Mouse (Mus musculus) MEL (cell line): ENCODE measurements around the gene Krt79. TPM values are rescaled to one million over a fixed set of nuclear protein-coding genes. Genes with fewer than 3 reads are reported as not detected.
A peak's percentile ranks its signal among the peaks of the same experiment; 100 is the strongest.

Experiments used
- DNase-seq: peaks from one replicate; pipeline ENCODE4 v3.0.0; 2011; ENCODE audit warnings: low read depth, low spot score
- H3K27ac ChIP-seq: 2 replicates; pipeline ENCODE4 v1.5.1; 2012; ENCODE audit warnings: low read depth, mild to moderate bottlenecking, control low read depth, low read length, moderate library complexity; ENCODE audit not compliant: control insufficient read depth
- H3K27me3 ChIP-seq, 2 experiments: fragments of 150-350 bp in 1 of 2; sonication (generic) in 1 of 2; 2 replicates each; pipeline ENCODE4 v1.6.1; 2012; ENCODE audit warnings: low read length in 2 of 2, mild to moderate bottlenecking in 2 of 2, improper control_type of control experiment in 1 of 2, moderate library complexity in 1 of 2; ENCODE audit not compliant: insufficient read depth in 2 of 2, control insufficient read depth in 1 of 2
- H3K36me3 ChIP-seq, 2 experiments: 2 replicates each; pipeline ENCODE4 v1.6.1; 2012 to 2014; ENCODE audit warnings: low read length in 2 of 2, improper control_type of control experiment in 1 of 2, inconsistent platforms in 1 of 2, mild to moderate bottlenecking in 1 of 2; ENCODE audit not compliant: insufficient read depth in 2 of 2, control insufficient read depth in 1 of 2
- H3K4me1 ChIP-seq, 2 experiments: fragments of 150-350 bp in 1 of 2; sonication (generic) in 1 of 2; 2 replicates each; pipeline ENCODE4 v1.6.1; 2012; ENCODE audit warnings: low read length in 2 of 2, improper control_type of control experiment in 1 of 2, mild to moderate bottlenecking in 1 of 2; ENCODE audit not compliant: insufficient read depth in 2 of 2, control insufficient read depth in 1 of 2
- H3K4me3 ChIP-seq, 2 experiments: fragments of 150-350 bp in 1 of 2; sonication (generic) in 1 of 2; 2 replicates each; pipeline ENCODE4 v1.5.1; 2012; ENCODE audit warnings: low read depth in 2 of 2, low read length in 2 of 2, mild to moderate bottlenecking in 2 of 2, moderate library complexity in 2 of 2, control low read depth in 1 of 2, improper control_type of control experiment in 1 of 2; ENCODE audit not compliant: control insufficient read depth in 1 of 2, insufficient read depth in 1 of 2
- H3K79me2 ChIP-seq: 2 replicates; pipeline ENCODE4 v1.6.1; 2012; ENCODE audit warnings: mild to moderate bottlenecking, low read length, moderate library complexity; ENCODE audit not compliant: control insufficient read depth, poor library complexity, insufficient read depth
- H3K9ac ChIP-seq: 2 replicates; pipeline ENCODE4 v1.6.1; 2012; ENCODE audit warnings: low read depth, mild to moderate bottlenecking, control low read depth, low read length, moderate library complexity; ENCODE audit not compliant: control insufficient read depth, poor library complexity, severe bottlenecking
- H3K9me3 ChIP-seq: fragments of 150-350 bp; sonication (generic); replicated peaks from 2 replicates; pipeline ENCODE4 v1.6.1; 2012; ENCODE audit warnings: mild to moderate bottlenecking, low read length, improper control_type of control experiment, moderate library complexity; ENCODE audit not compliant: insufficient read depth
- BHLHE40 ChIP-seq: IDR thresholded peaks from 2 replicates; pipeline ENCODE4 v1.6.1; 2012; ENCODE audit warnings: low read depth, mild to moderate bottlenecking, inconsistent platforms, low read length, improper control_type of control experiment, borderline replicate concordance
- ELF1 ChIP-seq: IDR thresholded peaks from 2 replicates; pipeline ENCODE4 v1.6.1; 2014; ENCODE audit warnings: low read depth, mild to moderate bottlenecking, inconsistent platforms, low read length, improper control_type of control experiment, moderate library complexity
- HCFC1 ChIP-seq: IDR thresholded peaks from 2 replicates; pipeline ENCODE4 v1.6.1; 2012; ENCODE audit warnings: low read depth, mild to moderate bottlenecking, inconsistent platforms, low read length, improper control_type of control experiment, moderate library complexity
- KAT2A ChIP-seq: conservative IDR thresholded peaks from 2 replicates; pipeline ENCODE4 v1.6.1; 2012; ENCODE audit warnings: low read depth, low read length, improper control_type of control experiment, inconsistent platforms
- NRF1 ChIP-seq: IDR thresholded peaks from 2 replicates; pipeline ENCODE4 v1.6.1; 2014; ENCODE audit warnings: low read depth, mild to moderate bottlenecking, inconsistent platforms, low read length, improper control_type of control experiment, moderate library complexity; ENCODE audit not compliant: poor library complexity, insufficient read depth, severe bottlenecking
- RAD21 ChIP-seq: IDR thresholded peaks from 2 replicates; pipeline ENCODE4 v1.6.1; 2011; ENCODE audit warnings: mild to moderate bottlenecking, low read depth, low read length, improper control_type of control experiment
- RCOR1 ChIP-seq: IDR thresholded peaks from 2 replicates; pipeline ENCODE4 v1.6.1; 2012; ENCODE audit warnings: low read depth, mild to moderate bottlenecking, inconsistent platforms, low read length, improper control_type of control experiment
- TAL1 ChIP-seq: IDR thresholded peaks from 2 replicates; pipeline ENCODE4 v1.6.1; 2012; ENCODE audit warnings: mild to moderate bottlenecking, inconsistent platforms, low read length, moderate library complexity, mixed read lengths
- TBP ChIP-seq: IDR thresholded peaks from 2 replicates; pipeline ENCODE4 v1.8.0; 2011; ENCODE audit warnings: low read depth, low read length, improper control_type of control experiment
- ZC3H11A ChIP-seq: IDR thresholded peaks from 2 replicates; pipeline ENCODE4 v1.6.1; 2012; ENCODE audit warnings: low read depth, mild to moderate bottlenecking, inconsistent platforms, low read length, improper control_type of control experiment
- polyA plus RNA-seq, 2 experiments: library from polyadenylated mRNA; stranded (reverse) in 1 of 2; unstranded in 1 of 2; fragments of >175 nt in 1 of 2; fragments of >200 nt in 1 of 2; gene quantifications; 2 replicates each; pipeline versions ENCODE4 v1.2.1 to v1.2.4; 2012; ENCODE audit warnings: low replicate concordance in 2 of 2, low read depth in 1 of 2; ENCODE audit not compliant: insufficient read length in 2 of 2, insufficient read depth in 1 of 2, missing spikeins in 1 of 2
- total RNA-seq: library from RNA; depleted of rRNA; stranded (reverse); fragments of 300-350 nt; gene quantifications from 2 replicates; pipeline ENCODE4 v1.2.3, GENCODE M21; 2012; rRNA removed

Krt79 gene
- total and polyA plus RNA-seq, 3 experiments, result not detected

- TF ChIP-seq TAL1 (no peak), HCFC1 (no peak), BHLHE40 (no peak), ELF1 (no peak), ZC3H11A (no peak), KAT2A (no peak), RAD21 (no peak), TBP (no peak), NRF1 (no peak), RCOR1 (no peak)
- H3K4me1 ChIP-seq, result no peaks in the 10 kb centered on the region
- no peaks in the 10 kb centered on the region for H3K79me2 ChIP-seq
- no peak overlapping the region for H3K27ac ChIP-seq
- H3K36me3 ChIP-seq, result peaks cover 0 to 4% of the 10 kb centered on the region in 2 experiments; a peak in 1 of 4 replicates
- no peak overlapping the region for H3K9ac ChIP-seq
- peaks cover 0 to 3% of the 10 kb centered on the region in 2 experiments; a peak in 1 of 4 replicates for H3K27me3 ChIP-seq
- no peaks in the 10 kb centered on the region for H3K9me3 ChIP-seq
- no peak overlapping the region for H3K4me3 ChIP-seq
- DNase-seq, result peak; percentile 13
Observed at GRCm38 (mm10) chr15:101879776-101880175, 60.3 kb downstream of the Krt79 start.

Other genes starting within 250 kb of the Krt79 start
- gene Krt6a, start 246.0 kb downstream of the Krt79 start, total RNA-seq, result not detected in 2 replicates
- gene Krt6a, start 246.0 kb downstream of the Krt79 start, polyA plus RNA-seq, result not detected
- not detected in 2 replicates for gene Krt5, start 227.4 kb downstream of the Krt79 start, total RNA-seq
- not detected for gene Krt5, start 227.4 kb downstream of the Krt79 start, polyA plus RNA-seq
- gene Krt71, start 197.2 kb downstream of the Krt79 start, total RNA-seq, result not detected in 2 replicates
- gene Krt71, start 197.2 kb downstream of the Krt79 start, polyA plus RNA-seq, result not detected
- not detected in 2 replicates for gene Krt72, start 153.9 kb downstream of the Krt79 start, total RNA-seq
- gene Krt72, start 153.9 kb downstream of the Krt79 start, polyA plus RNA-seq, result not detected
- not detected in 2 replicates for gene Krt73, start 138.0 kb downstream of the Krt79 start, total RNA-seq
- not detected for gene Krt73, start 138.0 kb downstream of the Krt79 start, polyA plus RNA-seq
- gene Krt2, start 122.2 kb downstream of the Krt79 start, total RNA-seq, result not detected in 2 replicates
- not detected for gene Krt2, start 122.2 kb downstream of the Krt79 start, polyA plus RNA-seq
- gene Krt1, start 89.5 kb downstream of the Krt79 start, total RNA-seq, result not detected in 2 replicates
- not detected for gene Krt1, start 89.5 kb downstream of the Krt79 start, polyA plus RNA-seq
- gene Krt77, start 70.6 kb downstream of the Krt79 start, total RNA-seq, result not detected in 2 replicates
- not detected for gene Krt77, start 70.6 kb downstream of the Krt79 start, polyA plus RNA-seq
- gene Krt76, start 47.4 kb downstream of the Krt79 start, total RNA-seq, result not detected in 2 replicates
- not detected for gene Krt76, start 47.4 kb downstream of the Krt79 start, polyA plus RNA-seq
- gene Krt4, start 15.6 kb downstream of the Krt79 start, total RNA-seq, result not detected in 2 replicates
- gene Krt4, start 15.6 kb downstream of the Krt79 start, polyA plus RNA-seq, result not detected
- gene Krt78, start 14.0 kb upstream of the Krt79 start, total RNA-seq, result 0.08 and 0.13 TPM in 2 replicates
- under 1 TPM in 1 of 2 experiments, not detected in 1; 0.17 TPM for gene Krt78, start 14.0 kb upstream of the Krt79 start, polyA plus RNA-seq
- gene Krt8, start 64.2 kb upstream of the Krt79 start, total RNA-seq, result 0.69 and 0.75 TPM in 2 replicates
- gene Krt8, start 64.2 kb upstream of the Krt79 start, polyA plus RNA-seq, result under 1 TPM in 1 of 2 experiments, not detected in 1; 0.93 TPM
- 0.08 TPM in 1 of 2 replicates, not detected in the other for gene Krt18, start 87.9 kb upstream of the Krt79 start, total RNA-seq
- gene Krt18, start 87.9 kb upstream of the Krt79 start, polyA plus RNA-seq, result not detected
- gene Eif4b, start 133.4 kb upstream of the Krt79 start, total RNA-seq, result 561 and 633 TPM in 2 replicates
- 100 to 1,000 TPM; 464 to 790 TPM for gene Eif4b, start 133.4 kb upstream of the Krt79 start, polyA plus RNA-seq
- 0.16 and 0.42 TPM in 2 replicates for gene Tns2, start 160.1 kb upstream of the Krt79 start, total RNA-seq
- 1 to 10 TPM in 1 of 2 experiments, not detected in 1; 3.1 TPM for gene Tns2, start 160.1 kb upstream of the Krt79 start, polyA plus RNA-seq
- gene Spryd3, start 195.9 kb upstream of the Krt79 start, total RNA-seq, result 26.5 and 29.3 TPM in 2 replicates
- 10 to 100 TPM in 1 of 2 experiments, not detected in 1; 35.4 TPM for gene Spryd3, start 195.9 kb upstream of the Krt79 start, polyA plus RNA-seq
- 0.65 and 1.1 TPM in 2 replicates for gene Igfbp6, start 204.0 kb upstream of the Krt79 start, total RNA-seq
- 1 to 10 TPM in 1 of 2 experiments, not detected in 1; 1.8 TPM for gene Igfbp6, start 204.0 kb upstream of the Krt79 start, polyA plus RNA-seq
- 20.0 and 31.0 TPM in 2 replicates for gene Soat2, start 210.2 kb upstream of the Krt79 start, total RNA-seq
- gene Soat2, start 210.2 kb upstream of the Krt79 start, polyA plus RNA-seq, result 10 to 100 TPM in 1 of 2 experiments, not detected in 1; 44.8 TPM